Mouse (Mus musculus) lung, embryonic 16.5 days (tissue): ENCODE data around the gene Nsg2. TPM values are rescaled to one million over a fixed set of nuclear protein-coding genes. Genes with fewer than 3 reads are reported as not detected.

Experiments used
- ATAC-seq: fragments of 200-750 bp; cut with Nextera tagmentation; 2 replicates; pipeline ENCODE4 v1.8.0; 2017; ENCODE audit warnings: low read depth, mild to moderate bottlenecking, moderate library complexity
- H3K27ac ChIP-seq: fragments of 300-500 bp; sonication (generic); 2 replicates; pipeline ENCODE4 v1.5.1; 2014; ENCODE audit warnings: mild to moderate bottlenecking, control low read depth, low read length
- H3K27me3 ChIP-seq: fragments of 300-500 bp; sonication (generic); 2 replicates; pipeline ENCODE4 v1.6.1; 2014; ENCODE audit warnings: low read depth, low read length, mixed read lengths; ENCODE audit not compliant: control insufficient read depth, insufficient read depth
- H3K36me3 ChIP-seq: fragments of 300-500 bp; sonication (generic); 2 replicates; pipeline ENCODE4 v1.6.1; 2014; ENCODE audit warnings: low read length; ENCODE audit not compliant: control insufficient read depth, insufficient read depth
- H3K4me1 ChIP-seq: fragments of 300-500 bp; sonication (generic); replicated peaks from 2 replicates; pipeline ENCODE4 v1.6.1; 2014; ENCODE audit warnings: low read length, mixed read lengths; ENCODE audit not compliant: control insufficient read depth, insufficient read depth
- H3K4me2 ChIP-seq: fragments of 300-500 bp; sonication (generic); 2 replicates; pipeline ENCODE4 v1.6.1; 2014; ENCODE audit warnings: low read depth, low read length, control low read depth
- H3K4me3 ChIP-seq: fragments of 300-500 bp; sonication (generic); 2 replicates; pipeline ENCODE4 v1.5.1; 2014; ENCODE audit warnings: mild to moderate bottlenecking, low read length, control low read depth
- H3K9ac ChIP-seq: fragments of 300-500 bp; sonication (generic); 2 replicates; pipeline ENCODE4 v1.6.1; 2014; ENCODE audit warnings: low read length, control low read depth
- H3K9me3 ChIP-seq: fragments of 300-500 bp; sonication (generic); 2 replicates; pipeline ENCODE4 v1.6.1; 2016; ENCODE audit warnings: low read length; ENCODE audit not compliant: control insufficient read depth
- WGBS: fragments of 180-500 bp; shearing (Covaris S2); extraction: QIAGEN DNeasy Blood & Tissue Kit; methylation state at CpG from one replicate; pipeline ENCODE4 v1.1.7; 2014; 5-methylcytosine and 5-hydroxymethylcytosine counted together
- polyA plus RNA-seq: library from polyadenylated mRNA; unstranded; fragments of >200 nt; fragmentation: Nextera tagmentation; extraction: Ambion mirVana; gene quantifications from 2 replicates; pipeline ENCODE4 v1.2.1, GENCODE M21; 2015

The Nsg2 gene
- polyA plus RNA-seq, 1 experiment from 2014 or later = 1.6 TPM

GRCm38 (mm10) chr11:32027474-32028342 lies 27.4 kb downstream of the Nsg2 start:
- Histone ChIP-seq H3K4me3 (no peak overlapping the region), H3K36me3 (no peaks in the 10 kb centered on the region), H3K27me3 (no peaks in the 10 kb centered on the region), H3K4me1 (0 out of 2 replicates have a peak, but pooled peaks cover 3% of the 10 kb centered on the region), H3K9ac (no peak overlapping the region), H3K27ac (no peak overlapping the region), H3K9me3 (no peaks in the 10 kb centered on the region), H3K4me2 (no peak overlapping the region)
- no peak for ATAC-seq
- WGBS = 57% methylated on average over 7 of the region's 7 CpGs

- no peak overlapping the region for H3K27ac ChIP-seq
- no peak overlapping the region for H3K4me2 ChIP-seq
- H3K36me3 ChIP-seq = no peaks in the 10 kb centered on the region
- no peaks in the 10 kb centered on the region for H3K27me3 ChIP-seq
- H3K4me1 ChIP-seq = 0 out of 2 replicates have a peak, but pooled peaks cover 3% of the 10 kb centered on the region
- H3K4me3 ChIP-seq = no peak overlapping the region
- WGBS = 74% methylated on average over 3 of the region's 3 CpGs
- no peaks in the 10 kb centered on the region for H3K9me3 ChIP-seq
- H3K9ac ChIP-seq = no peak overlapping the region
- no peak for ATAC-seq
Measured at GRCm38 (mm10) chr11:32028605-32029004, 28.3 kb downstream of the Nsg2 start.

DNA sequence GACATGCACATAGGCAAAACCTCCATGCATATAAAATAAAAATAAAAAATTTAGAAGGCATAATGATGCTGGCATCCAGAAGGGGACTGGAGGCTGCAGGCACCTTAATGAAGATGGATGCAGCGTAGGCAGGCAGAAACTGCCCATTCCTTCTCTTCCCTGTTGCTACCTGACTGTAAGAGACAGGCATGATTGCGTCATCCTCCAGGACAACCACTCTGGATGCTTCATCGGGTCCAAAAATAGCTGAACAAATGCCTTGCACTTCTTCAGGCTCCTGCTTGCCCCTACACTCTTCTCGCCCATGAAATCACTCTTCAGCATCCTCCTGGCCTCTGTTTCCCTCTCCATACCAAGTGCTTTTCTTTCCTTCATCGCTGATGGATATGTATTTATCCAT lies 29.1 kb downstream of the Nsg2 start:
- WGBS = 73% methylated on average over 5 of the region's 5 CpGs
- Histone ChIP-seq H3K36me3 (no peaks in the 10 kb centered on the region), H3K4me3 (no peak overlapping the region), H3K27ac (no peak overlapping the region), H3K4me1 (0 out of 2 replicates have a peak, but pooled peaks cover 3% of the 10 kb centered on the region), H3K9me3 (no peaks in the 10 kb centered on the region), H3K9ac (no peak overlapping the region), H3K27me3 (no peaks in the 10 kb centered on the region), H3K4me2 (no peak overlapping the region)
- no peak for ATAC-seq

GRCm38 (mm10) chr11:32031396-32031795 lies 31.1 kb downstream of the Nsg2 start:
- Histone ChIP-seq H3K4me3 (no peak overlapping the region), H3K9ac (no peak overlapping the region), H3K27ac (no peak overlapping the region), H3K4me2 (no peak overlapping the region), H3K36me3 (no peaks in the 10 kb centered on the region), H3K27me3 (no peaks in the 10 kb centered on the region), H3K4me1 (0 out of 2 replicates have a peak, but pooled peaks cover 3% of the 10 kb centered on the region), H3K9me3 (no peaks in the 10 kb centered on the region)
- WGBS = 66% methylated on average over 4 of the region's 4 CpGs
- ATAC-seq = no peak

DNA sequence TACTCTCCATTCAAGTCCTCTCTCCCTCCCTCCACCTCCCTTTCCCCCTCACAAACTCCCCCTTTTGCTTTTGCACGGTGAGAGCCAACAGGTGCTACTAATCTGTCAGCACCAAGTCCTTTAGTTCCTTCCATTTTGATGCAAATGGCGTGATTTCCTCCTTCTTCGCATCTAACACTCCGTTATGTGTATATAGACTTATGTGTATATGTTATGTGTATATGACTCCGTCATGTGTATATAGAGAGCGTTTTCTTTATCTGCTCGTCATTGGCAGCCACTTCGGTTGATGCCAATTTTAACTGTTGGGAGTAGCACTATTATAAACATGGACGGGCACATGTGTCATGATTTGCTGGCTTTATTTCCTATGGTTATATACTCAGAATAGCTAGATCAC lies 31.8 kb downstream of the Nsg2 start:
- no peaks in the 10 kb centered on the region for H3K4me1 ChIP-seq
- H3K27ac ChIP-seq = no peak overlapping the region
- no peaks in the 10 kb centered on the region for H3K36me3 ChIP-seq
- H3K4me2 ChIP-seq = no peak overlapping the region
- H3K9me3 ChIP-seq = no peaks in the 10 kb centered on the region
- WGBS = 42% methylated on average over 9 of the region's 9 CpGs
- no peak overlapping the region for H3K4me3 ChIP-seq
- no peak overlapping the region for H3K9ac ChIP-seq
- ATAC-seq = no peak
- no peaks in the 10 kb centered on the region for H3K27me3 ChIP-seq

DNA sequence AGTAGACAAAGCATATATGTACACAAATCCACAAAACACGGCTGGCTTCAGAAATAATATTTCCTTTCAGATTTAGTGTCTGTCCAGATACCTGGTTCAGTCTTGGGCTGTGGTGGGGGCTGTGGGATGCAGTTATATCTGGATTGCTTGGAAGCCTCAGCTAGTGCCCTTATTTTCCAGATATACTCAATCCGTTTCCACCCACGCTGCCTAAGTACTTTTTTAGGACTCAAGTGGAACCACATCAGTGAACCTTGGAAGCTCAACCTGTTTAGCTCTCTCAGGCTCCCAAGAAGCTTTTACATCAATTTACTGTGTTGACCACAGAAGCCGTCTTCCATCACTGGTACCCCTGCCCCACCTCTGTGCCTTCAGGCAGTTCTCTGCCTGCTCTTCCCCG lies 35.6 kb downstream of the Nsg2 start:
- Histone ChIP-seq H3K4me3 (no peak overlapping the region), H3K4me1 (no peaks in the 10 kb centered on the region), H3K36me3 (no peaks in the 10 kb centered on the region), H3K4me2 (no peak overlapping the region), H3K9me3 (no peaks in the 10 kb centered on the region), H3K27ac (no peak overlapping the region), H3K27me3 (no peaks in the 10 kb centered on the region), H3K9ac (no peak overlapping the region)
- ATAC-seq = no peak
- 69% methylated on average over 5 of the region's 5 CpGs for WGBS

- ATAC-seq = no peak
- Histone ChIP-seq H3K27ac (no peak overlapping the region), H3K4me2 (no peak overlapping the region), H3K27me3 (no peaks in the 10 kb centered on the region), H3K4me1 (no peaks in the 10 kb centered on the region), H3K9me3 (no peaks in the 10 kb centered on the region), H3K36me3 (no peaks in the 10 kb centered on the region), H3K4me3 (no peak overlapping the region), H3K9ac (no peak overlapping the region)
- 56% methylated on average over 4 of the region's 4 CpGs for WGBS
Measured at GRCm38 (mm10) chr11:32039656-32040055, 39.4 kb downstream of the Nsg2 start.

- no peaks in the 10 kb centered on the region for H3K9me3 ChIP-seq
- no peak overlapping the region for H3K27ac ChIP-seq
- no peak for ATAC-seq
- no peak overlapping the region for H3K4me3 ChIP-seq
- whole genome bisulfite sequencing = 81% methylated on average over 11 of the region's 11 CpGs
- H3K4me2 ChIP-seq = no peak overlapping the region
- H3K9ac ChIP-seq = no peak overlapping the region
- no peaks in the 10 kb centered on the region for H3K4me1 ChIP-seq
- H3K36me3 ChIP-seq = no peaks in the 10 kb centered on the region
- no peaks in the 10 kb centered on the region for H3K27me3 ChIP-seq
Measured at GRCm38 (mm10) chr11:32057389-32057788, 57.1 kb downstream of the Nsg2 start.

- Histone ChIP-seq H3K27me3 (no peaks in the 10 kb centered on the region), H3K9me3 (no peaks in the 10 kb centered on the region), H3K4me1 (no peaks in the 10 kb centered on the region), H3K4me3 (no peak overlapping the region), H3K4me2 (no peak overlapping the region), H3K27ac (no peak overlapping the region), H3K9ac (no peak overlapping the region), H3K36me3 (no peaks in the 10 kb centered on the region)
- no peak for ATAC-seq
- 82% methylated on average over 13 of the region's 13 CpGs for WGBS
Measured at GRCm38 (mm10) chr11:32057861-32058260, 57.6 kb downstream of the Nsg2 start.
